Mouse (Mus musculus): ENCODE measurements around the gene Rbm41.

Gene Rbm41

GRCm38 (mm10) chrX:139997740-139998690 is at the start of gene Rbm41:
TSS of gene Rbm41 (minus strand) at chrX:139998595.
- peak; percentile 56 to 61 for DNase-seq (ENCODE audit: low spot score in 2 of 2)

- no peak for DNase-seq (ENCODE audit: low spot score in 2 of 2)
Measured at GRCm38 (mm10) chrX:139998691-139999065, 283 bp upstream of the Rbm41 start.

- no peak for DNase-seq (ENCODE audit: low spot score in 2 of 2)
Measured at GRCm38 (mm10) chrX:139982115-139982514, 16.3 kb downstream of the Rbm41 start.

GRCm38 (mm10) chrX:139933507-139933906 is 64.9 kb downstream of the Rbm41 start:
- DNase-seq (ENCODE audit: low spot score in 2 of 2): no peak

GRCm38 (mm10) chrX:139932472-139932871 is 65.9 kb downstream of the Rbm41 start:
- no peak for DNase-seq (ENCODE audit: low spot score in 2 of 2)

GRCm38 (mm10) chrX:139920572-139920971 is 77.8 kb downstream of the Rbm41 start:
- no peak for DNase-seq (ENCODE audit: low spot score in 2 of 2)

GRCm38 (mm10) chrX:139891387-139891786 is 107.0 kb downstream of the Rbm41 start:
- DNase-seq (ENCODE audit: low spot score in 2 of 2): no peak

- DNase-seq (ENCODE audit: low spot score in 2 of 2): no peak
Measured at GRCm38 (mm10) chrX:139883221-139883620, 115.2 kb downstream of the Rbm41 start.

GRCm38 (mm10) chrX:139877936-139878335 is 120.5 kb downstream of the Rbm41 start:
- DNase-seq (ENCODE audit: low spot score in 2 of 2): no peak

- DNase-seq (ENCODE audit: low spot score in 2 of 2): no peak
Measured at GRCm38 (mm10) chrX:139877105-139877504, 121.3 kb downstream of the Rbm41 start.

- DNase-seq (ENCODE audit: low spot score in 2 of 2): no peak
Measured at GRCm38 (mm10) chrX:139870938-139871791, 127.2 kb downstream of the Rbm41 start, which contains the start of gene Morc4. TSS of gene Morc4 (minus strand) at chrX:139871677.

GRCm38 (mm10) chrX:139870300-139870711 is 128.1 kb downstream of the Rbm41 start:
- DNase-seq (ENCODE audit: low spot score in 2 of 2): no peak

GRCm38 (mm10) chrX:139859402-139859801 is 139.0 kb downstream of the Rbm41 start:
- DNase-seq (ENCODE audit: low spot score in 2 of 2): no peak

GRCm38 (mm10) chrX:139854795-139855194 is 143.6 kb downstream of the Rbm41 start:
- no peak for DNase-seq (ENCODE audit: low spot score in 2 of 2)

GRCm38 (mm10) chrX:139841091-139841490 is 157.3 kb downstream of the Rbm41 start:
- DNase-seq (ENCODE audit: low spot score in 2 of 2): no peak

All from spleen, postnatal 36 days (tissue).